Mouse (Mus musculus) MEL (cell line): ENCODE measurements around the gene Cdk2ap1.

Experiments
- HCFC1 ChIP-seq: IDR thresholded peaks from 2 replicates; pipeline ENCODE4 v1.6.1; 2012; ENCODE audit warnings: low read depth, mild to moderate bottlenecking, inconsistent platforms, low read length, improper control_type of control experiment, moderate library complexity
- POLR2A ChIP-seq, 2 experiments: IDR thresholded peaks; 2 replicates each; pipeline ENCODE4 v1.6.1; 2011 to 2012; ENCODE audit warnings: low read length in 2 of 2, mild to moderate bottlenecking in 2 of 2, control low read depth in 1 of 2, improper control_type of control experiment in 1 of 2, low read depth in 1 of 2, moderate library complexity in 1 of 2; ENCODE audit not compliant: control insufficient read depth in 1 of 2, insufficient read depth in 1 of 2, poor library complexity in 1 of 2
- POLR2AphosphoS2 ChIP-seq: IDR thresholded peaks from 2 replicates; pipeline ENCODE4 v1.6.1; 2011; ENCODE audit warnings: low read length, improper control_type of control experiment
- ZKSCAN1 ChIP-seq: IDR thresholded peaks from 2 replicates; pipeline ENCODE4 v1.6.1; 2012; ENCODE audit warnings: low read depth, mild to moderate bottlenecking, inconsistent platforms, low read length, improper control_type of control experiment, moderate library complexity
- ZNF384 ChIP-seq: IDR thresholded peaks from 2 replicates; pipeline ENCODE4 v1.6.1; 2012; ENCODE audit warnings: low read depth, mild to moderate bottlenecking, inconsistent platforms, low read length, improper control_type of control experiment

DNA sequence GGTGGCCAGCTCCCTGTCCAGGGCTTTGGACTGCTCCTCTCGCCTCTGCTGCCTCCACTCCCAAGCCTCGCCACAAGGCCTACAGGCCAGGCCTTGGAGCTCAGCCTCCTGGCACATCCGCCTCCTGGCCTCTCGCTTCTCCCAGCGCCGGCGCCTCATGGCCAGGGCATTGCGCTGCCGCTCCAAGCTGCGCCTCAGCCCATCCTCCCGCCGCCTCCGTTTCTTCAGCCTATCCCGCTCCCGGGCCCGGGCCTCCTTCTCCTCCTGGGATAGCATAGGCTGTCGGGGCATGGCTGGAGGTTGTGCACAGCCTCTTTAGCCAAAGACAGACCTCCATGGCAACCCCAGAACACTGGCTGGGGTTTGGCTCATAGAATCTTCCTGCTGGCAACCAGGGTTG, 13.7 kb downstream of the Cdk2ap1 start:
- TF ChIP-seq HCFC1 (no peak), ZKSCAN1 (no peak), ZNF384 (no peak), POLR2A (IDR thresholded peaks at IDR 0.05; ENCODE audit: control insufficient read depth in 1 of 2, insufficient read depth in 1 of 2, low read depth in 1 of 2, low read length in 2 of 2, poor library complexity in 1 of 2) (no peak), POLR2AphosphoS2 (no peak)
